Mouse (Mus musculus) testis, postnatal 14 days (tissue): Measurements from ENCODE around the gene E330034G19Rik.
A peak's percentile ranks its signal among the peaks of the same experiment; 100 is the strongest.
"Not testable (repeated sequence)": the region's sequence is repeated elsewhere in the genome, so short reads cannot be mapped to it uniquely, and the experiment has no call there.

Experiments used
- DNase-seq: peaks from one replicate; pipeline ENCODE4 v3.0.0; 2021; ENCODE audit warnings: low spot score

E330034G19Rik gene

GRCm38 (mm10) chr14:24292914-24293313, at the start of gene E330034G19Rik:
TSS of gene E330034G19Rik (plus strand) at chr14:24293214.
- no peak for DNase-seq

- no peak for DNase-seq
These were observed 48.5 kb upstream of the E330034G19Rik start for GRCm38 (mm10) chr14:24244330-24245176.

- DNase-seq, result peak; percentile 49
These were observed 47.6 kb upstream of the E330034G19Rik start, which contains the start of gene Dlg5 for GRCm38 (mm10) chr14:24245177-24246081. TSS of gene Dlg5 (minus strand) at chr14:24245920.

GRCm38 (mm10) chr14:24249926-24250325, 43.1 kb upstream of the E330034G19Rik start:
- no peak for DNase-seq

DNA sequence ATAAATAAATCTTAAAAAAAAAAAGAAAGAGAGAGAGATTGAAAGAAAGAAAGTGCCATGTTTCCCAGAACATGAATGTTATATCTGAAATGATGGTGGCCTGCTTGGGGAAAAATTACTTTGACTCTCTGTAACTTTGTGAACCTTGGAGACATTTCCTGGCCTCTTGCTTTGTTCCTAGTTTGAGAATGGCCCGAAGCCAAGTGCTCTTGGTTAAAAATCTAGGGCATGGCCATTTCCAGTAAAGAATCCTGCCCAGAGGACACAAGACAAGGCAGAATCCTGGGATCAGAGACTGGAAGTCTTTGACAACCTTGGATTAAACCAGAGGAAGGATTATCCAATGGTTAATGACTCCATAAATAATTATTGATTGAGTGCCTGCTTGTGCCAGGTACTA, 41.7 kb upstream of the E330034G19Rik start:
- DNase-seq, result no peak

- peak; percentile 41 for DNase-seq
These were observed 39.3 kb upstream of the E330034G19Rik start for GRCm38 (mm10) chr14:24253611-24254202.

DNA sequence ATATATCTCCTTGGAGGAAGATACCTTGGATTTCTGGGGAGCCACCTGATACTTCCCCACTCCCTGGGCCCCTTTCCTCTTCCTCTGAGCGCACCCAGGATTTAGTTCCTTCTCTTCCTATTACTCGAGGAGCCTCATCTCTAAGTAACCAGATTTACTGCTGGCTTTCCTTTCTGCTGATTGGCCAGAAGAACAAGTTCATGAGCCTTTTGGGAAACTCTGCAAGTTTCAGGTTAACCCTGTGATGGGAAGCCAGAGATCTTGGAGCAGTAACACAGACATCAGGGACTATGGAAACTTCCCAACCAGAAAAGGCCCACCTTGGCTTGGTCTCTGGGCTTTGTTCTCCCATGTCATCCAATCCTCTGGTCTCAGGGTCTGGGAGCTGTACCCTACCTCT, 37.1 kb upstream of the E330034G19Rik start:
- DNase-seq, result no peak

DNA sequence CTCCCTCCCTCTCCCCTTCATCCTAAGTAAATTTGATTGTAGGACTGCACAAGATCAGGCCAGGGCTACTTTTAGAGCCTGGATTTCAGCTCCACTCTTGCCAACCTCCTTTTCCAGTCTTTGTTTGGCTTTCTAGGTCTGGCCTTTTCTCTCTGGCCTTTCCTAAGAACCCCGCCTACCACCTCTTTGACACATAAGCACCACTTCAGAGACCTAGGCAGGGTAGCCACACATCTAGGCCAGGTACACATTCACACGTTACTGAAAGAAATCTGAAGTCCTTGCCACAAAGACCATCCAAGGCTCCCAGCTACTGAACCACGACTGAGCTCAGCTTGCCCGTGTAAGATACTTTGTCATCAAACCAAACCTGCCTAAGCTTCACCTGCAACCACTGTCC, 32.6 kb upstream of the E330034G19Rik start:
- DNase-seq, result no peak

GRCm38 (mm10) chr14:24262382-24262781, 30.6 kb upstream of the E330034G19Rik start:
- DNase-seq, result no peak

DNA sequence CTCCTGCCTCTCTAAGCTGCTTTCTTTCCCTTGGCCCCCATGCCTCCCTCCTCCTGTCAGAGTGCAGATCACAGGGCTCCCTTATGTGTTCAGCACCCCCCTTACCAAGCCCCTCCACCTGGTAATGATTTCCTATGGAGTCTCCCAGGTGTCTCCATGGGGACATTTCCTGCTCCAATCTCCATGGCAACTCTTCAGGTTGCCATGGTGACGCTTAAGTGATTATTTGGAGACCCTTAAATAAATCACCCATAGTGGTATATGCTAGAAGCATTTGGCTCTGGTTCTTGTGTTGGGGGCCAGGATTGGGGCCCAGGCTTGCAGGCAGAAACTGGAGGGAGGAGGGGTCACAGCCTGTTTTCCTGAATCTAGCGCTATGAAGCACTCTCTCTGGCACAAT, 30.1 kb upstream of the E330034G19Rik start:
- DNase-seq, result no peak

DNA sequence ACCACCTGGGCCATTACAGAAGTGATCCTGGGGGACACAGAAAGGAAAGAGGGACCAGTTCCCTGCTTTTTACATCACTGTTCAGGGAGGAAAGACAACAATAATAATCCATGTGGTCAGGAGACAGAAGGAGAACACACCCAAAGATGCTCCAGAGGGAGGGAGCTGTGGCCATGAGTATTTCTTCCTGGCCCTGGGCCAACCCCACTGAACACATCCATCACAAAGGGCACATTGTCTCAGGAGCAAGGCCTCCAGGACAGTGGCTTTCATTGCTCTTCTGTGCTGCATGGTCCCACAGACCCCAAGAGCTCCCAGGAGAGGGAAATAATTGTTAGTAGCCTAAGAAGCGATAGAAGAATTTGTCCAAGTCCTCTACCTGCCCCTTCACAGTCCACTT, 23.4 kb upstream of the E330034G19Rik start:
- no peak for DNase-seq

GRCm38 (mm10) chr14:24273575-24273974, 19.4 kb upstream of the E330034G19Rik start:
- no peak for DNase-seq

- DNase-seq, result no peak
These were observed 17.5 kb upstream of the E330034G19Rik start for GRCm38 (mm10) chr14:24275534-24275933.

DNA sequence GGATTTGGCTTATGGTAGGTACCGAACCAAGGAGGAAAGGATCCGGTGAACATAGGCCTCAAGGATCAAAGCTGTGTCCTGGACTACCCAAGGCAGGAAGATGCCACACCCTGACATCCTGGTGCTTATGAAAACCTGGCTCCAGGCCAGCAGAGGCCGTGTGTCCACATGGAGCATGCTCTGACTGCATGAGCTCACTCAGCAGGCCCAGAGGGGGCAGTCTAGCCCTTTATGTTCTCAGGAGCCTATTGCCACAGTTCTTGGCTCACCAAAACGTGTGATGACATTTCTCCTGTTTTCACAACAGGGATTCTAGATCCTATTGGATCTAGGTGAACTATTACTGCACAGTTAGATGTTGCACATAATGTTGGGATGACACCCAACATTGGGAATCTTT, 11.7 kb upstream of the E330034G19Rik start:
- no peak for DNase-seq

GRCm38 (mm10) chr14:24282276-24282675, 10.7 kb upstream of the E330034G19Rik start:
- DNase-seq, result no peak

GRCm38 (mm10) chr14:24286136-24286535, 6.9 kb upstream of the E330034G19Rik start:
- DNase-seq, result no peak

GRCm38 (mm10) chr14:24290726-24291125, 2.3 kb upstream of the E330034G19Rik start:
- DNase-seq, result no peak

DNA sequence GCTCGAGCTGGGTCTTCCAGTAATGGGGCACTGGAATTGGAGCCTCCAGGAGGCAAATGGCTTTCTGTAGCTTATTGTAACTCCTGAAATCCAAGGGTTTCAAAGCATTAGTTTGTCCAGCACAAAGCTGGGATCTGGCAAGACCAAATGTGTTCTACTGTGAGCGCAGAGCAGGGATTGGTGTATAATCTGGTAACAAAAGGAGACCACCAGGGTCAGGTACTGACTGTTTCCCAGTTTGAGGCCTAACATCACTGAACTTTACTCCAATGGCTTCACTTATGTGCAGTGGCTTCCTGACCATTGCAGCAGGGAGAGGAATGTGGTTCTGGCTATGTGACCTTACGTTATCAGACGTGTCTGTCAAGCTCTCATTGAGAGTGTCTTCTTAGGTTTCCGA, 617 bp downstream of the E330034G19Rik start:
- no peak for DNase-seq

GRCm38 (mm10) chr14:24302126-24302525, 9.1 kb downstream of the E330034G19Rik start:
- DNase-seq, result not testable (repeated sequence)

GRCm38 (mm10) chr14:24306667-24307066, 13.7 kb downstream of the E330034G19Rik start:
- DNase-seq, result no peak

- DNase-seq, result no peak
These were observed 14.1 kb downstream of the E330034G19Rik start for GRCm38 (mm10) chr14:24307146-24307545.

DNA sequence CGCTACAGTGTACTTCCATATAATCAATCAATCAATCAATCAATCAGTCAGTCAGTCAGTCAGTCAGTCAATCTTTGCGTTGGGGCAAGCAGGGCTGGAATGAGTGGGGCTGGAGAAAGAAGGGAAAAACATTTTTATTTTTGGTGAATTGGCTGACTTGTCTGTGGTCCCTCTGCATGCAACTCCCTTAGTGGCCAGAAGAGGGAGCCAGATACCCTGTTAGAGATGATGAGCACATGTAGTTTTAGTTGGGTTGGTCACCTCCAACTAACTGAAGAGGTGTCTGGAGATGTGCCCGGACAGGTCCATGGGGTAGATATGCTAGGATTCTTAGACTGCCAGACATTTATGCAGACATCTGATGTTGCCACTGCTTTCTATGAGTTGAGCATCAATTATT, 18.1 kb downstream of the E330034G19Rik start:
- DNase-seq, result peak; percentile 59
